Mouse (Mus musculus) c-Kit-positive CD71-negative TER-119-negative erythroid progenitor cells, embryonic 14.5 days (primary cell): ENCODE data around the gene Lamc1.
"Not testable (repeated sequence)": the region's sequence is repeated elsewhere in the genome, so short reads cannot be mapped to it uniquely, and the experiment has no call there.

Source experiments
- DNase-seq: peaks from one replicate; pipeline ENCODE4 v3.0.0-alpha.2; 2013; ENCODE audit warnings: low read depth

Lamc1 gene

DNA sequence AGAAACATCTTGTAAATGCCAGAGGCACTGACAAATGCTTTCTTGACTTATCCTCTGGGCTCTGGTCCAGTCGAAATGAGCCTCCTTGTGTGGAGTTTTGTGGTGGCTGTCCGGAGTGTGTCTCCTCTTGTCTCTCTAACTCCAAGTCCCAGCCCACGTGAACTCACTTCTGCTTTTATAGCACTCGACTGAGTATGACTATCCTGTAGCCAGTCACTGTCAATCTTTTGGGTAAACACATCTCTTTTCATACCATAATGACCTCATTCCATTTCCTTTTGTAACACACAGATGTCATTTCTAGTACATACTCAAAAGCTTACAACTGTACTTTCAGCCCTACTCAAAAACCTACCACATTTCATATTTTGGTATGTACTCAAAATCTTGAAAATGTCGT lies 33.1 kb downstream of the Lamc1 start:
- not testable (repeated sequence) for DNase-seq

DNA sequence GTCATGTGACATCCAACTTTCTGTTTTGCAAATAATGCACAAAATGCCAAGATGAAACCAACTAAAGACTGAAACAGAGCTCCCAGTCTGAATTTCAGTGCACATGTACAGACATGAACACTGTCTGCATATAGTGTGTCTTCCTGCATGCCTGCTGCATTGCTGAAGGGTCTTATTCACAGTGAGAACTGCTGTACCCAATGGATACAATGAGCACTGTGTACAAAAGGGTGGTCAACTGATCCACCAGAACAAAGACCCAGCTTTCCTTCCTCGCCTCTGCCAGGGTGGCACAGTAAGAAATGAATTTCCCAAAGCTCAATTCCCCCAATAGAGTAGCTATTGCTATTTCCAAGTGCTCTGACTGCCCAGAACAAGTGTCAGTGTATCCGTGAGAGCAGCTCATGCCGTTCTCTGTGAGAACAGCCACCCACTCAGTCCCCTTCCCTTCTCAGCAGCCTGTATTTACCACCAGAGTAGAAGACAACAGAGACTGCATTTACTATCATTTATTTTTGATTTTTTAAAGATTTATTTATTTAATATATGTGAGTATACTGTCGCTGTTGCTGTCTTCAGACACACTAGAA lies 34.7 kb downstream of the Lamc1 start:
- not testable (repeated sequence) for DNase-seq

DNA sequence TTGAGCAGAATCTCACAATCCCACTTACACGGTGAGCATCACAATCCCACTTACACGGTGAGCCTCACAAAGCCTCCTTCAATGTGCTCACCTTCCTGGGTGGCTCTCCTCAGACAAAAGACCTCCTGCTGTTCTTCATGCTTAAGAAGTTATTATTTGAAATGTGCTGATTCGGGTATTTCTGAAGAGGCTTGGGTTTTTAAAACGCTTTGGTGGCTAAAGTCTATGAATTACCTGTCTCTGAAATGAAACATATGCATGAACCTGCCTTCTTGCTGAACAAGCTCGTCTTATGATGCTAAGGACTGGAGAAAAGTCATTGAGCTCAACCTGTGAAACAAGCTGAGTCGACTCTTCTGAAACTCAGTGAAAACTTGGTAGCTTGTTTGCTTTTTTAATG lies 36.6 kb downstream of the Lamc1 start:
- no peak for DNase-seq

DNA sequence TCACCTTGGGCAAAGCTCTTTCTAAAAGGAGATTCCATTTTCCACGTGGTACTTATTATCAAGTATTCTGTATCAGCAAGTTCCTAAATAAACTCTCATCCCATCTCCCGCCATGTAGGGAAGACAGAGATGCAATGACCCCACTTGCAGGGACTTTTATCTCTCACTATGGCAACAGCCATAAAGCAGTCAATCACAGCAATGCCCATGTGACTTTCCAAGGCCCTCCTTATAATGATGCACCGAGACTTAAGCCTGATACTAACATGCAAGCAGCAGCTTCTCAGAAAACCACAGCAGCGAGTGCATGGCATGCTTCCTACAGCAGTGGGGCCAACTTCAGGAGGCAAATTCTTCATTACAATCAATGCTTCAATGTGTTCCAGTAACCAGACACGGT lies 39.7 kb downstream of the Lamc1 start:
- DNase-seq: no peak

DNA sequence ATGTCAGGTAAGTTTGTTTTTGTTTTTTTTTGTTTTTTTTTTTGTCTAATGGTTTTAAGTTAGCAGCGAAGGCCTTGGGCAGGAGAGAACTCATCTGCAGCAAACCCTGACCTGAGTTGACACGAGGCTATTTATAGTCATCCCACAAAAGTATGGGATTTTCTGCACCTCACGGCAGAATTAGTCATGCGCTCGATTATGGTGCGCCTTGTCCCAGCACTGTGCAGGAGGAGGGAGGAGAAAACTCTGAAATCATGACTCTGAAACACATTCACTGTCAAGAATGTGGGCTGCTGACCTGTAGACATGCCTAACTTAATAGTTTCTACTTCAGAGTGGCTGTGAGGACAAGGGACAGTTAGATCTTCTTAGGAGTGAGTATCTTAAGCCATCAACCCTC lies 40.4 kb downstream of the Lamc1 start:
- DNase-seq: no peak

DNA sequence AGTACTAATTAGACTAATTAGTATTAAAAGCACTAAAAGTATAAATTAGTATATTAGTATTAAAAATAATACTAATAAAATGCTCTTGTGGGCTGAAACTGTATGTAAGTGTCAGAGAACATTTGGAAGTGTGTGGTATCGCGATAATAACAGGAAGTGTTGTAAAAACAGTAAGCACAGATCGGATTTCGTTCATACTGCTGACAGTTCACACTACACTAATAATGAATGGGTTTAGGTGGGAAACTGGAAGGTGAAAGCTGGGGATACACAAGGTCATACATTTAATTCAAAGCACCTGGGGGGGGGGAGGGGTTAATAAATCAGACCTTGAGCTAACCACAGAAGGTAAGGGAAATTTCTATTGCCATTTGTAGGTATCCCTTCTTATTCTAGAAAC lies 41.2 kb downstream of the Lamc1 start:
- DNase-seq: no peak

DNA sequence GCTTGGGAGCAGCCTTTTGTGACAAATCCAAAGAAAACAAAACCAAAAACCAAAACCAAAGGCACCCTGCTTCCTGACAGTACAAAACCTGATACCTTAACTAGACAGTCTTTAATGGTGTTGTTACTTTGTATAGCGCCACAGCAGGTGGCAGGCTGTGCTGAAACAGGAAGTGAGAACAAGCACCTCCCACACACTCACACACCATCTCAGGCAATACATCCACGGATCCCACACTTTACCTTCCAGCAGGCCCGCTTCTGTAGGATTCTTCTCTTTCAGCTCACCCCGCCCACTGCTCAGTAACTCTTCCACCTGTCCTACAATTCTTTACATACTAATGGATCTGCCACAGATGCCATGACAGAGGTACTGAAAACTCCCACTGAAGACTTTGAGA lies 44.6 kb downstream of the Lamc1 start:
- DNase-seq: no peak

DNA sequence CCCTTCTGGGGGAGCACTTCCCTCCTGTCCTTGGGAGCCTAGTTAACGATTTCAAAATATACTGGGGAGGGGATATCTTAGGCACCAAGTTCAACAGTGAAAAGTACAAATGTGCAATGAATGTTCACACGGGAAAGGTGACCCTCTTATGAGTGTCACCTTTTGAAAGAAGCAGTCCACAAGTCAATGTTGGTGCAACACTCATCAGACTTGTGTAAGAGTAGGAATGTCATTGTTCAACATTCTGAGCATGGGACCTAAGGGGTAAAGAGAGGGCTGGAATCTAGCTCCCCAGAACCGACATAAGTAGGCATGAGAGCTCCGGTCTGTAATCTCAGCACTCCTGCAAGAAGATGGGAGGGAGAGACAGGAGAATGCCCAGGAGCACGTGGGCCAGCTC lies 45.1 kb downstream of the Lamc1 start:
- no peak for DNase-seq

DNA sequence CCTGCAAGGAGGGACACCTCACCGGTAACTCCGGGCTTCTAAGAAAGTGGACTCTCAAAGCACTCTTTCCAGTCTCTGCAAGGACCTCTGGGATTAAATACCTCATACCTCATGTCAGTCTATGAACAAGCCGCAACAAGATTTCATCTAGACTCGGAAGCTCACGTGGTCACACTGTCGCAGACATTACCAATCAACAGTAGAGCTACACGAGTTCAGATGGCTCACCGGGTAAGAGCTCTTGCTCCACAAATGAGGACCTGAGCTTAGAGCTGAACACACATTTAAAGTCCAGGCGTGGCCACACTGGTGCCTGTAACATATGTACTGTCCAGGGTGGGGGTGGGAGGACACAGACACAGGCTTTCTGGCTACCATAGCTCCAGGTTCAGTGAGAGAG lies 46.4 kb downstream of the Lamc1 start:
- no peak for DNase-seq

DNA sequence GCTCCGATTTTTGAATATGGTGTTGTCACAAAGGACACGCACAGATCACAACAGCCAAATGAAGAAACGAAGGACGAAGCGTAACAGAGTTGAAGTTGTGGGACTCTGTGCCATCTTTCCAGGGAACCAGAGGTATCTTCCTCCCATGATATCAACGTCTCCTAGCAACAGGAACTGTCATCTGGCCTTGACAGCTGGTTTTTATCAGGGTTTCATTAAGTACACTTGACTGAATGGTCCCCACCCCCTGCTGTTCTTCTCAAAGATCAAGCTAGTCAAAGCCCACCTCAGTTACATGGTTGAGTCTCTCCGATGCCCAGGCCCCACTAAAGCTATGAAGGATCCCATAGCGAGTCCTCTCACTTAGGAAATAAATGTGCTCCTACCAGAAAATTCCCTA lies 47.4 kb downstream of the Lamc1 start:
- DNase-seq: no peak

DNA sequence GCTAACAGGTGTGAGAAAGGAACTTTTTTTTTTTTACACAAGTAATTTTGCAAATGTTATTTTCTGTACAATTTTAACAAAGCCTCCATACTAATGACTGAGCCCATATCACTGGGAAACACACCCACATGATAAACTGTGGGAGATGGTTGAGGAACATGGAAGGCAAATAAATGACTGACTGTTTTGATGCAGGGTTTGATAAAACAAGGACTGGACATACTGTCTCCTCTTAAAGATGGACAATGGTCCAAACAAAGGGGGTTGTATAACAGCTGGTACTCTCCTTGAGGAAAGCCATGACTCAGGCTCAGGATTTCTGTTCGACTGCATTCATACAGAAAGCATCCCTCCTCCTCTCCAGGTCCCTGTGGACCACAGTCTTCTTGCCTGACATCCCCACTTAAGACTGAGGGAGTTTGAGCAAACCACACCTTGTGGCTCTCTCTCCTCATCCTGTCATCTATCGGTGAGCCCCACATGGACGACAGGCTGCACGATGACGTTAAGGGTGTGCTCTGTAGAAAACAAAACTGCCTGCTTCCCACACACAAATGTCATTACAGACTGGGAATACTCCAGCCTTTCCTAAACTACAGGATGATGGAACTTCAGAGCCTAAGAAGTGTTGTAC lies 50.1 kb downstream of the Lamc1 start:
- no peak for DNase-seq

DNA sequence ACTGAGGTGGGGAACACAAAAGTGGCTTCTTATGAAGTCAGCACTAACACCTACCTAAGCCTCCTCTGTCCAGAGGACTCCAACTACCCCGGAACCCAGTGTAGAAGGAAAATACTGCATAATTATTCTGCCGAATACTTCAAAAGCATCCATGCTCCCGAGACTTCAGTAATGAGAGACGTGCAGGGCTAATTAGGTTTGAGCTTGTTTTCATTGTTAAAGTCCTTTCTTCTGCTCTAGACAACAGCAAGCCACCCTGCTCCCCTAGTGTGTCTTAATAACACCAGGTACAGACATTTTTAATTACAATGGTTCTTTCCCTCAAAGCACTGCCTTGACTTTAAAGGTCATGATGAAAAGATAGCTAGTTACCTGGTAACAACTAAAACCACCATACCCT lies 51.1 kb downstream of the Lamc1 start:
- no peak for DNase-seq

DNA sequence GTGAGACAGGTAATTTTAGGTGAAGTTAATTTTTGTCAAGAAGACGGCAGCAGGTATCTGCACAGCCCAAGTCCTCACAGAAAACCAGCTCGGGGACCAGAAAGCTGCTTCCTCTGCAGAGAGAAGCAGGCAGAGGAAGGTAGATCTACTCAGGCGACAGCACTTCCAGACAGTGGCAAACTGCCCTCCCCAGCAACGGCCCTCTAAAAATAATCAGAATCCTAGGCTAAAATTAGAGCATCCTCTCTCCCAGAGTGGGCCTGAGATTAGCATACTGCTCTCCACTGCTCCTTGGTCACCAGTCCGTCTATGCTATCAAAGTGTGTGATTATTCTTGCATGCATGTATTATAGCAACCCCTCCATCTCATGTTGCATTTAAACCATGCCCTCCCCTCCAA lies 52.2 kb downstream of the Lamc1 start:
- DNase-seq: no peak

DNA sequence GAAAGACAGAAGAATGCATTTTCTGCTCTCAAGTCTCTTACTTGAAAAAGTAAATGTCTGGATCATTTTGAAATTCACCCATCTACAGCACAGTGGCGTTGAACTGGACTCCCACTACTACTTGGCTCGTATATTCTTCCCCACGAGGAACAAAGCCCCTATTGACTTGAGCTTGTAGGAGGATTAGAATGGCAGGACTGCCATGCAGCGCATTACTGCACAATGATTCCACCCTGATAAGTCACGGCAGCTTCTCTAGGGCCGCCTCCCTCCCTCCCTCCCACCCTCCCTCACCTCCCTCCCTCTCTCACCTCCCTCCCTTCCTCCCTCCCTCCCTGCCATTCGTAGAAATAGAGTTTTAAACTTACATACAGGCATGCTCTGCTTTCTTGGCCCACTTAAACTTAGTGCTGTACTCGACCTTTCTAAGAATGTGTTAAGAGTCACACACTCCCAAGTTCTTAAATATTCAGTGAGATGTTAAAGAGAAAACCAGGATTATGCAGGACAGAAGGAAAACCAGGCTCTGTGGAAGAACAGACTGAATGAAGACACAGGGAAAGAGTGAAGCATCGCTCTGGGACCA lies 54.5 kb downstream of the Lamc1 start:
- DNase-seq: no peak

DNA sequence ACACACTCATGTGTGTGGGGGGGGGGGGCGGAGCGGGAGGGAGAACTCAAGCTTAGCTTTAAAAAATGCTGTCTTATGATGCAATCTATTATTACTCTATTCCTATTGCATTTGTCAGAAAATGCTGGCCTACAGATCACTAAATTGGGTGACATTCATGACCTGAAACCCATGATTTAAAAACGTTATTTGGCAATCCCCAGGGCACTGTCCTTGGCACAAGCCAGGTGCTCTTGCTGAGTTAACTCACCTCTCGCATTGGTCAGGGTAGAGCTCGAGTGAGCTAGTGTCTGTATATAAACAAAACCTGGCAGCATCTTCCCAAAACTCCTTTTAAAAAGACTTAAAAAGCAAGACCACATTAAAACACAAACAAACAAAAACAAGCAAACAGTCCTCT lies 57.1 kb downstream of the Lamc1 start:
- no peak for DNase-seq

DNA sequence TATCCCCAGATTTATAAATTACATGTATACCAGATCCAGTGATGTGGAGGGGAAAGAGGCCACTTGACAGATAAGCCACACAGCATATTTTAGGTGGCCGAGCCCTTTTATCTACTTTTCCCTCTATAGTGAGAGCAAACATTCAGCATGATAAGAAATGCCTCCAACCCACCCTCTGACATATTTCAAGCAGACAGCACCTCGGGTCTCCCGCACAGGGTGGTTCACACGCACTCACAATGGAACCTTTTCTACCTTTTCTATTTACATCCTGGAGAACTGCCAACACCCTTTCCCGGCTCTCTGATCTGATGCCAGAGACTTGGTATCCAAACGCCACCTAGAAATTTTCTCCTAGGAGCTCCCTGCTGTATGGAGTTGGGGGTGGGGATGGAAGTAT lies 58.0 kb downstream of the Lamc1 start:
- no peak for DNase-seq

DNA sequence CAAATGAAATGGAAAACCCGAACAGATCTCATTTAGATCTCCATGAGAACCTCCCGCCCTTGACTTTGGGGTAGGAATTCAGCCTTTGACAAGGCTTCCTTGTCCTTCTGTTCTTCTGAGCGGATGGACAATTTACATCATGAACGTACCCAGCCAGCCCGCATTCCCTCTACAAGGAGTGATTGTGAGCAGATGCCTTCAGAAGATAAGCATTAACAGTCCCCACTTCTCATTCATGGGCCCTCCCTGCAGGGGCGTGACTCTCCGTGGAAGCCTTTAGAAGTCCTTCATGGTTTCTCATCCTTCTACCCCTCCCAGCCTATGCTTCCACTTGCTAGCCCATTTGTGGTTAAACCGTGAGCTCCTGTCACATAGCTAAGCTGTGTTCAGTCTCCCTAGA lies 58.9 kb downstream of the Lamc1 start:
- DNase-seq: peak; percentile 12

DNA sequence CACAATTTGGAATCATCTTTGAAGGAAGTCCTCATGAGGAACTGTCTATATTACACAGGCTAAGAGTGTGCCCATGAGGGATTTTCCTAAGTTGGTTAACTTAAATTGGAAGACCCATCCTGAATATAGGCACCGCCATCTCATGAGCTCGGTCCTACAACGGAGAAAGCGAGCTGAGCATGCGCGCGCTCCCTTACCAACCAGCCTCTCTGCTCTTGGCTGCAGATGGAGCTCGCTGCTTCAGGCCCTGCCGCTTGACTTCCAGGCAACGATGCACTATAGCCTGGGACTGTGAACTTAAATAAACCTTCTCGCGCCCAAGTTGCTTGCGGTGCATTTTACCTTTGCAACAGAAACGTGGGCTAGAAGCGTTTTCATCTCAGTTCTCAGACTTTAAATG lies 61.8 kb downstream of the Lamc1 start:
- no peak for DNase-seq

DNA sequence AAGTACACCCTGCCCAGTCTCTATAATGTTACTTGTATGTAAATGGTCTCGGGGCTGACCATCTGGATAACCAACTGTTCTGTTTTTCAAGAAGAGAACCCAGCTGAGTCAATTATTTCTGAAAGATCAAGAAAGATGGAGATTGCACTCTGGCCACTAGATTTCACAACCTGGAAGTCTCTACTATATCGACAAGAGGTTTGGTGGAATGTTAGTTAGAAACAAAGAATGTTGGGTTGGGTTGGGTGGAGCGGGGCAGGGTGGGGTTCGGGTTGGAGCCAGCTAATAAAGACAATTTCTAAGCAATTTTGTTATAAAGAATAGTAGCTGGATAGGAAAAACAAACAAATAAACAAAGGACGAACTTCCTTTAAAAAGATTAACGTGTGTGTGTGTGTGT lies 62.9 kb downstream of the Lamc1 start:
- DNase-seq: no peak

DNA sequence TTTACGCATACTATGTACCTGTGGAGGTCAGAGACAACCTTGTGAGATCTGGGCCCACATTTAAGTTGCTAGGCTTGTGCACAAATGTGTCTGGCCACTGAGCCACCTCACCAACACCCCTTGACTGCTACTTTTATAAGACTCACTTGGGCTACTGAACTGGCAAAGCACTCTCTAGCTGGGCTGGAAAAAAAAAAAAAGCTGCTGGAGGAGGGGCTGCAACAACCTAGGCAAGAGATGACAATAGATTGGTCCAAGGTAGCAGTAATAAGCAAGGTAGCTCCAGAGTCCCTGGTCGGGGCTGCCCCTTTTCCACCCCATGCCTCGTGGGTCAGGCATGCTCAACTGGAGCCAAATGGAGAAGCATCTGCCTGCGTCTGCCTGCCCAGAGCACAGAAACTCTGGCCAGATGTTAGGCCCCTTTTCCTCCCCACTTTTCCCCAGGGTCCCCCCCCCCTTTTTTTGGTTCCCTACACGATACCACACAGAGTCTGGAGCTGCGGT lies 63.7 kb downstream of the Lamc1 start:
- DNase-seq: no peak

DNA sequence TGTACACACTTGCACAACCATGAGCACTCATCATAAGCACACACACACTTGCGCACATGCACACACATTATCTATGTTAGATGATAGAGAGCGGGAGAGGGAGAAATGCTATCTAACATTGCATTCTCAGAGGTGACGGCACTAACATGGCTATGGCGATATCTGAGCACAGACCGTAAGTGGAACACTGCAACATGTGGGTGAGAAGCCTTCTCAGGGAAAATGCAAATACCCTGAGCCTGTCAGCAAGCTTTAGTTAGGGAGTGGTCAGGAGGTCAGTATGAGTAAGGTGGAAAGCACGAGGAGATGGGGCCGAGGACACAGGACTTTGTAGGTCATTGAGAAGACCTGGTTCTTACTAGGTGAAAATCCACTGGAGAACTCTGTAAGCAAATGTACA lies 64.3 kb downstream of the Lamc1 start:
- DNase-seq: no peak

DNA sequence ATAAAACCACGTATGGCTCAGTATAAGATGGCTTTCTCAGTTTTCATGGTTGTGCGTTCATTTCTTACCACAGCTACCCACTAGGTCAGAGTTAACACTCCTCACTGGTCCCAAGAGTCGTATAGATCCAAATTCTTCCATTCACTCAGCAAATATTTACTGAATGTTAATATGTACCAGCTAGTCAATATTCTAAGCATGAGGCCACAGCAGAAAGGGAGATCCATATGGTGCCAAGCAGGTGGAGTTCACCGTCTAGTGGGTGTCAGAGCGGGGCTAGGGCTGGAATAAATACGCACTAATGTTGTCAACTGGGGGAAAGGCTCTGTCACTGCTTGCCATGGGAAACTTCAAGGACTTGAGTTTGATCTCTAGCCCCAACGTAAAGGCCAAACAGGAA lies 64.9 kb downstream of the Lamc1 start:
- no peak for DNase-seq

DNA sequence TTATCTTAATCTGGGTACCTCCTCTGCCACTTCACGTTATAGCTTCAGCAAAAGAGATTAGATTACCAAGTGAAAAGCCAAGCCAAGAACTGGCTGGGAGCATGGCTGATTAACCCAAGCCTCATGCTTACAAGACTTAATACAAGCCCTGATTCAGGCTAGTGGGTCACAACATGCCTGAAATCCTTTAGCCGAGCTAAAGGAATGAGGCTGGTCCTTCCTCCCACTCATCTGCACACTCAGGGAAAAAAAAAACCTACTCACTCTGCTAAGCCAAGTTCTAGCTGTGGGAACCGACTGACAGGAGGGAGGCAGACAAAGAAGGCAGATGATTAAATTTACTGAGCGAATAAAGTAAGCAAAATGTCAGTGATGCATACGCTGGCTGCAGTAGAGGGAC lies 65.7 kb downstream of the Lamc1 start:
- no peak for DNase-seq

DNA sequence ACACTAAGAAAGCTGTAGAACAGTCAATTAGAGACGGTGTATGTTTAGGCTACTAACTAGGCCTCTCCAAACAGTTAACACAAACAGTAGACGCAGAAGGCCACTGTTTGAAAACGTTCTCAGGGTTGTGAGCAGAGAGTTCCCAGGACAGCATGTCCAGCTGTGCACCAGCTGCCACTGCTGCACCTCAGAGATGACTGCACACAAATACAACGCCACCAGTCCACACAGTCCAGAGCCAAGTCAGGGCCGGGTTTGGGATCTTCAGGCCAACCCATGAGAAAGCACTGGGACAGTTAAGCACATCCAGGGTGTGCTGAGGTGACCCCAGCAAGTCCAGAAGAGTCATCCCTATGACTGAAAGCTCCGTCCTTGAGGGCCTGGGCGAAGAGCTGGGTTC lies 67.0 kb downstream of the Lamc1 start:
- no peak for DNase-seq
